Mouse (Mus musculus): ENCODE data around the gene Serpina6. TPM values are rescaled to one million over a fixed set of nuclear protein-coding genes. Genes with fewer than 3 reads are reported as not detected.

Serpina6 gene
- polyA plus RNA-seq, 1 experiment: not detected

- WGBS: 62% methylated on average over 2 of the region's 2 CpGs
Observed at GRCm38 (mm10) chr12:103659171-103659570, 2.2 kb upstream of the Serpina6 start.

GRCm38 (mm10) chr12:103657991-103658390, 979 bp upstream of the Serpina6 start:
- WGBS: 84% methylated on average over 10 of the region's 10 CpGs
- DNase-seq (ENCODE audit: low read depth, low spot score): no peak

More at GRCm38 (mm10) chr12:103659171-103659570, 2.2 kb upstream of the Serpina6 start:
- DNase-seq (ENCODE audit: low read depth, low spot score): no peak

GRCm38 (mm10) chr12:103655123-103656044, 1.6 kb downstream of the Serpina6 start:
- WGBS: 82% methylated on average over 7 of the region's 7 CpGs

GRCm38 (mm10) chr12:103653836-103654235, 3.2 kb downstream of the Serpina6 start:
- 95% methylated on average over 2 of the region's 2 CpGs for WGBS
- no peak for DNase-seq (ENCODE audit: low read depth, low spot score)

More at GRCm38 (mm10) chr12:103655123-103656044, 1.6 kb downstream of the Serpina6 start:
- no peak for DNase-seq (ENCODE audit: low read depth, low spot score)

DNA sequence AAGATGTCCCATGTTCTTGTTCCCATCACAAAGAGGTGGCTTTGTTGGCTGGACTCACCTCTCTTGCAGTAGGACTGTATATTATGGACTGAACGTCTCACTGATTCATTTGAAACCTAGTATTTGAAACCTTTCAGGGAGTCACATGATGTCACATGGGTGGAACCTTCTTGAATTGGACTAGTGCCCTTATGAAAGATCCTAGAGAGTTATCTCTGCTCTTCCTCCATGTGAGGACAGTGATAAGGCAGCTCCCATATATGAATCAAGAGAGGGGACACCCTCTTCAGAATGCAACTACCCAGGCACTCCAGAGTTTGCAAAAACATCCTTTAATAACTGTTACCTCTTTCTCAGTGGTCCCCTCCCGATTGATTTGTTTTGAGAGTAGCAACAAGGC, 10.7 kb downstream of the Serpina6 start:
- DNase-seq (ENCODE audit: low read depth, low spot score): no peak
- 67% methylated on average over 2 of the region's 2 CpGs for WGBS

DNA sequence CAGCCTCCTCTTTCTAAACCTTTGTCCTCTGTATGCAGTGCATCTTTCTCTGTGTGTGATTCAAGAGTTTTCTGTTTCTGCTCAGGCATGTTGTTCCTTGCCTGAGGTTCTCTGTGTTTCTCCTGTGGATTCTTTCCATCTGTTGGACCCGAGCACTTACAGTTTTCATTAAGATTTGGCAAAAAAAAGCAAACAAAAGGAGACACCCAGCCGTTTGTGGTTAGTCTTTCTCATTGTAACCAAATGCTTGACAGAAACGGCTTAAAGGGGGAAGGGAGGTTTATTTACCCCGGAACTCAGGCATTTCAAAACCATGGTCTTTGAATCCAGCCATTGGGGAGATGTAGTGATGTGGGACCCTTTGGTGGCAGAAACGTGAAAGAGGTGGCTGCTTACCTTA, 12.4 kb downstream of the Serpina6 start:
- WGBS: 26% methylated on average over 5 of the region's 5 CpGs
- DNase-seq (ENCODE audit: low read depth, low spot score): no peak

- DNase-seq (ENCODE audit: low read depth, low spot score): no peak
- 84% methylated on average over 3 of the region's 3 CpGs for WGBS
Observed at GRCm38 (mm10) chr12:103643818-103644217, 13.2 kb downstream of the Serpina6 start.

DNA sequence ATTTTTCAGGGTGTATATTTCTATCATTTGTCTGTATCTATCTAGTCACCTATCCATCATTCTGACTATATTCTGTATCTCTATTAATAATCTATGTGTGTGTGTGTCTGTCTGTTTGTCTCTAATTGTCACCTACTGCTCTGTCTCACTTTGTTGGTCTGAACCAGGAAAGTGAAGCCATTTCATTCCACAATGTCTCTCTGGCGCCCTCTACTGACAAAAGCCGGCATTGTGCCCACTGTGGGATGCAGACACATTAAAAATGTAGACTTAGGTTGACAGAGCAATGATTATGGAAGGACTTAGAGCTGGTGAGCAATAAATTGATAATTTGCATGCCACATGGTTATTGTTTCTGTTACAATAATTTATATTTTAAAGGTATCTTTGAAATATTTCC, 13.7 kb downstream of the Serpina6 start:
- WGBS: 0% methylated on average over 2 of the region's 2 CpGs
- peak; percentile 18 for DNase-seq (ENCODE audit: low read depth, low spot score)

GRCm38 (mm10) chr12:103635846-103636245, 21.2 kb downstream of the Serpina6 start:
- no peak for DNase-seq (ENCODE audit: low read depth, low spot score)
- 52% methylated on average over 2 of the region's 2 CpGs for WGBS

GRCm38 (mm10) chr12:103634430-103634829, 22.6 kb downstream of the Serpina6 start:
- DNase-seq (ENCODE audit: low read depth, low spot score): no peak
- WGBS: 88% methylated on average over 2 of the region's 2 CpGs

DNA sequence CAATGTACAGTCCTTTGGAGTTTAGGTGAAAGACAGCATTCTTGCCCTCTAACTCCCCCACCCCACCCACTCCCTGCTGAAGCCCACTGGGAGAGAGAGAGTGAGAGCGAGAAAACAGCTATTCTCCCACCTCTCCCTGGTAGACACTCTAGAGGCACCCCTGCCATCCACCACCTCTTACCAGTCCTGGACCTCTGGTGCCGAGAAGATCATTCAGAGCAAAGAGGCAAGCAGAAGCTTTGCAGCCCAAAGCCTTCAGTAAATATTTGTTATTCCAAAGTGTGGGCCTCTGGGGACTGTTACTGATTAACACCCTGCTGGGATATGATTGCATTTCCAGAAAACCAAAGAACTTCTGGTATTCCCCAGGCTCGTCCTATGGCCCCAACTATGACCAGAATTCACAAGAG, 25.8 kb downstream of the Serpina6 start, which contains the start of gene Serpina10:
TSS of gene Serpina10 (minus strand) at position 242 of the 410 bp plus-strand sequence.
- DNase-seq (ENCODE audit: low read depth, low spot score): no peak
- 37% methylated on average over 3 of the region's 3 CpGs for WGBS

- DNase-seq (ENCODE audit: low read depth, low spot score): no peak
- 68% methylated on average over 10 of the region's 10 CpGs for WGBS
Observed at GRCm38 (mm10) chr12:103616860-103617261, 40.2 kb downstream of the Serpina6 start.

DNA sequence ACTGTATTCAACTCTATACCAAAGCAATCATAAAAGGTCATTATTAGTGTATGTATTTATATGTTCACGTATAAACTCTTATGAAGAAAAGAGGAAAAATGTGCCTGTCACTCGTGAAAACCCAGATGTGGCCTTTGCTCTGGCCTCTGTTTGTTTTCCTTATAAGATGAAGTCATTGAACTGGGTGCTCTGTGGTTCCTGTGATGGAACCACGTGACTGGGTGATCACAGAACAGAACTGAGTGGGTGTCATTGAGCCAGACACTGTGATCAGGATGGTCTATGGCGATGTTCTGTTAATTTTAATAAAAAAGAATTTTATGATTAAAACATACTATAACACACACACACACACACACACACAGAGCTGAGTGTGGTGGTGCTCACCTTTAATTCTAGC, 41.3 kb downstream of the Serpina6 start:
- DNase-seq (ENCODE audit: low read depth, low spot score): no peak
- 54% methylated on average over 4 of the region's 4 CpGs for WGBS

DNA sequence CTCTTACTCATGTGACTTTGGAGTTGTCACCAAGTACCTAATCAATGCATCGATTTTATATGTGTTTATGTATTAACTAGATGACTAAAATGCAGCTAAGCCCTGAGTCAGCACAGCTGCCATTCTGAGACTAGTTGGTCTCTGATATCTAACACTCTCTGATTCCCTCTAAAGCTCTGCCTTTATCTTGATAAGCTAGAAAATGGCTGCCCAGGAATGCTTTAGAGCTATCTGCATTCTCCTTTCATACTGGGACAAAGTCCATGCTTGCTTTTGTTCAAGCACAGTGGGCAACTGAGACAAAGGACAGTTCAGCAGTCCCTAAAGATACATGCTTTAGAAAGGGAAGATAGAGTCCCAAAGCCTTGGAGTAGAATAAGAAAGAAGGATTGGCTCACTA, 41.9 kb downstream of the Serpina6 start:
- WGBS: 87% methylated on average over 1 of the region's 1 CpGs
- no peak for DNase-seq (ENCODE audit: low read depth, low spot score)

GRCm38 (mm10) chr12:103601839-103602238, 55.2 kb downstream of the Serpina6 start:
- whole genome bisulfite sequencing: 84% methylated on average over 3 of the region's 3 CpGs
- no peak for DNase-seq (ENCODE audit: low read depth, low spot score)

DNA sequence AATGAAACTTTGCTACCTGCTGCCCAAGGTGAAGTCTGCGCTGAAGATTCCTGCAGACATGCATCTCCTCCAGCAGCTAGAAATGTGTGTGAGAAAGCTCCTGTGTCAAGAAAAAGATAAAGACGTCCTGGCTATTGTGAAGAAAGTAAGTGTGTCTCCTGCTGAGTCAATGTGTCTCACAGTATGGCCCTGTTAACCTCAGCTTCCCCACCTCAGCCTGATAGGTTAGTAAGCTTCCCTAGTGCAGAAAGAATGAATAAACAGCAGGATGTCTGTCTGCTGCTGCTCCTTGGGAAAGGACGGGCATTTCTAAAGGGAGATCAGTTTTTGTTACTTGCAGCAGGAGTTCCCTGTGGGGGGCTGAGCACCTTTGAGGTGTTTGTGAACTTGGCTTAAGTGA, 56.6 kb downstream of the Serpina6 start:
- DNase-seq (ENCODE audit: low read depth, low spot score): no peak
- WGBS: 76% methylated on average over 3 of the region's 3 CpGs

- DNase-seq (ENCODE audit: low read depth, low spot score): no peak
- 18% methylated on average over 2 of the region's 2 CpGs for WGBS
Observed at GRCm38 (mm10) chr12:103598411-103598810, 58.6 kb downstream of the Serpina6 start.

All from large intestine, adult 2 months (tissue).